Mouse (Mus musculus): ENCODE measurements around the gene Nono. TPM values are rescaled to one million over a fixed set of nuclear protein-coding genes. Genes with fewer than 3 reads are reported as not detected.

Nono gene
- 16.1 and 16.3 TPM in 2 replicates for polyA plus RNA-seq (2012; rRNA removed)

GRCm38 (mm10) chrX:101429142-101429949 is at the start of gene Nono:
Gene Nono (plus strand): TSS chrX:101429318.
- TF ChIP-seq CTCF (IDR thresholded peaks at IDR 0.05; ENCODE audit: control insufficient read depth, insufficient read depth, insufficient replicate concordance, low read depth, low read length) (no peak), POLR2A (IDR thresholded peaks at IDR 0.05; ENCODE audit: control insufficient read depth, low read depth, low read length) (no peak; the same call in 1 of the 2 replicates)
- Histone ChIP-seq H3K36me3 (ENCODE audit: control insufficient read depth, insufficient read depth, low read length) (no peaks in the 10 kb centered on the region), H3K4me3 (ENCODE audit: control insufficient read depth, low read depth, low read length) (peak within 1 kb of the TSS; percentile 93), H3K27me3 (ENCODE audit: control insufficient read depth, insufficient read depth, low read length) (no peaks in the 10 kb centered on the region), H3K27ac (ENCODE audit: control insufficient read depth, insufficient read depth, low read depth, low read length) (peak within 1 kb of the TSS; percentile 90), H3K4me1 (ENCODE audit: control insufficient read depth, insufficient read depth, low read length) (no peaks in the 10 kb centered on the region; the same call in 1 of the 2 replicates)

- TF ChIP-seq POLR2A (IDR thresholded peaks at IDR 0.05; ENCODE audit: control insufficient read depth, low read depth, low read length) (no peak), CTCF (IDR thresholded peaks at IDR 0.05; ENCODE audit: control insufficient read depth, insufficient read depth, insufficient replicate concordance, low read depth, low read length) (no peak)
- Histone ChIP-seq H3K27me3 (ENCODE audit: control insufficient read depth, insufficient read depth, low read length) (no peaks in the 10 kb centered on the region), H3K36me3 (ENCODE audit: control insufficient read depth, insufficient read depth, low read length) (no peaks in the 10 kb centered on the region), H3K27ac (ENCODE audit: control insufficient read depth, insufficient read depth, low read depth, low read length) (no peak overlapping the region), H3K4me3 (ENCODE audit: control insufficient read depth, low read depth, low read length) (no peak overlapping the region), H3K4me1 (ENCODE audit: control insufficient read depth, insufficient read depth, low read length) (no peaks in the 10 kb centered on the region; the same call in 1 of the 2 replicates)
These were observed 49.4 kb upstream of the Nono start for GRCm38 (mm10) chrX:101379744-101380143.

- Histone ChIP-seq H3K27ac (ENCODE audit: control insufficient read depth, insufficient read depth, low read depth, low read length) (no peak overlapping the region), H3K27me3 (ENCODE audit: control insufficient read depth, insufficient read depth, low read length) (no peaks in the 10 kb centered on the region), H3K36me3 (ENCODE audit: control insufficient read depth, insufficient read depth, low read length) (no peaks in the 10 kb centered on the region), H3K4me1 (ENCODE audit: control insufficient read depth, insufficient read depth, low read length) (no peaks in the 10 kb centered on the region; the same call in 1 of the 2 replicates), H3K4me3 (ENCODE audit: control insufficient read depth, low read depth, low read length) (no peak overlapping the region)
- TF ChIP-seq CTCF (IDR thresholded peaks at IDR 0.05; ENCODE audit: control insufficient read depth, insufficient read depth, insufficient replicate concordance, low read depth, low read length) (no peak), POLR2A (IDR thresholded peaks at IDR 0.05; ENCODE audit: control insufficient read depth, low read depth, low read length) (no peak)
These were observed 45.7 kb upstream of the Nono start for GRCm38 (mm10) chrX:101383455-101383854.

- Histone ChIP-seq H3K27me3 (ENCODE audit: control insufficient read depth, insufficient read depth, low read length) (no peaks in the 10 kb centered on the region), H3K36me3 (ENCODE audit: control insufficient read depth, insufficient read depth, low read length) (no peaks in the 10 kb centered on the region), H3K4me1 (ENCODE audit: control insufficient read depth, insufficient read depth, low read length) (no peaks in the 10 kb centered on the region; the same call in 1 of the 2 replicates), H3K4me3 (ENCODE audit: control insufficient read depth, low read depth, low read length) (no peak overlapping the region), H3K27ac (ENCODE audit: control insufficient read depth, insufficient read depth, low read depth, low read length) (no peak overlapping the region)
- TF ChIP-seq CTCF (IDR thresholded peaks at IDR 0.05; ENCODE audit: control insufficient read depth, insufficient read depth, insufficient replicate concordance, low read depth, low read length) (no peak), POLR2A (IDR thresholded peaks at IDR 0.05; ENCODE audit: control insufficient read depth, low read depth, low read length) (no peak)
These were observed 44.5 kb upstream of the Nono start for GRCm38 (mm10) chrX:101384439-101385137.

GRCm38 (mm10) chrX:101386222-101386621 is 42.9 kb upstream of the Nono start:
- no peaks in the 10 kb centered on the region for H3K36me3 ChIP-seq (ENCODE audit: control insufficient read depth, insufficient read depth, low read length)
- no peak overlapping the region for H3K27ac ChIP-seq (ENCODE audit: control insufficient read depth, insufficient read depth, low read depth, low read length)
- H3K4me1 ChIP-seq (ENCODE audit: control insufficient read depth, insufficient read depth, low read length), result no peaks in the 10 kb centered on the region; the same call in 1 of the 2 replicates
- H3K27me3 ChIP-seq (ENCODE audit: control insufficient read depth, insufficient read depth, low read length), result no peaks in the 10 kb centered on the region
- no peak overlapping the region for H3K4me3 ChIP-seq (ENCODE audit: control insufficient read depth, low read depth, low read length)
- no peak for TF ChIP-seq POLR2A (IDR thresholded peaks at IDR 0.05; ENCODE audit: control insufficient read depth, low read depth, low read length)
- TF ChIP-seq CTCF (IDR thresholded peaks at IDR 0.05; ENCODE audit: control insufficient read depth, insufficient read depth, insufficient replicate concordance, low read depth, low read length), result no peak

GRCm38 (mm10) chrX:101388866-101389537 is 40.1 kb upstream of the Nono start:
- H3K36me3 ChIP-seq (ENCODE audit: control insufficient read depth, insufficient read depth, low read length), result no peaks in the 10 kb centered on the region
- TF ChIP-seq POLR2A (IDR thresholded peaks at IDR 0.05; ENCODE audit: control insufficient read depth, low read depth, low read length) (no peak), CTCF (IDR thresholded peaks at IDR 0.05; ENCODE audit: control insufficient read depth, insufficient read depth, insufficient replicate concordance, low read depth, low read length) (no peak)
- no peaks in the 10 kb centered on the region; the same call in 1 of the 2 replicates for H3K4me1 ChIP-seq (ENCODE audit: control insufficient read depth, insufficient read depth, low read length)
- no peak overlapping the region for H3K27ac ChIP-seq (ENCODE audit: control insufficient read depth, insufficient read depth, low read depth, low read length)
- no peak overlapping the region for H3K4me3 ChIP-seq (ENCODE audit: control insufficient read depth, low read depth, low read length)
- no peaks in the 10 kb centered on the region for H3K27me3 ChIP-seq (ENCODE audit: control insufficient read depth, insufficient read depth, low read length)

GRCm38 (mm10) chrX:101394341-101394740 is 34.8 kb upstream of the Nono start:
- Histone ChIP-seq H3K27me3 (ENCODE audit: control insufficient read depth, insufficient read depth, low read length) (no peaks in the 10 kb centered on the region), H3K4me3 (ENCODE audit: control insufficient read depth, low read depth, low read length) (no peak overlapping the region), H3K4me1 (ENCODE audit: control insufficient read depth, insufficient read depth, low read length) (no peaks in the 10 kb centered on the region), H3K36me3 (ENCODE audit: control insufficient read depth, insufficient read depth, low read length) (no peaks in the 10 kb centered on the region), H3K27ac (ENCODE audit: control insufficient read depth, insufficient read depth, low read depth, low read length) (no peak overlapping the region)
- TF ChIP-seq POLR2A (IDR thresholded peaks at IDR 0.05; ENCODE audit: control insufficient read depth, low read depth, low read length) (no peak), CTCF (IDR thresholded peaks at IDR 0.05; ENCODE audit: control insufficient read depth, insufficient read depth, insufficient replicate concordance, low read depth, low read length) (no peak)

Measured in testis, adult 2 months (tissue).